Mouse (Mus musculus): Measurements from ENCODE around the gene Zdhhc16. TPM values are rescaled to one million over a fixed set of nuclear protein-coding genes. Genes with fewer than 3 reads are reported as not detected.

The Zdhhc16 gene
- polyA plus RNA-seq, 1 experiment: 6.6 TPM

GRCm38 (mm10) chr19:41943841-41944240 is 10.6 kb downstream of the Zdhhc16 start:
- no peak overlapping the region for H3K4me3 ChIP-seq (ENCODE audit: insufficient read depth, low read depth, low read length)
- H3K27ac ChIP-seq (replicated peaks; ENCODE audit: low read depth, low read length): no peak overlapping the region
- no peaks in the 10 kb centered on the region for H3K4me1 ChIP-seq (ENCODE audit: control insufficient read depth, insufficient read depth, insufficient read length, low read length)

DNA sequence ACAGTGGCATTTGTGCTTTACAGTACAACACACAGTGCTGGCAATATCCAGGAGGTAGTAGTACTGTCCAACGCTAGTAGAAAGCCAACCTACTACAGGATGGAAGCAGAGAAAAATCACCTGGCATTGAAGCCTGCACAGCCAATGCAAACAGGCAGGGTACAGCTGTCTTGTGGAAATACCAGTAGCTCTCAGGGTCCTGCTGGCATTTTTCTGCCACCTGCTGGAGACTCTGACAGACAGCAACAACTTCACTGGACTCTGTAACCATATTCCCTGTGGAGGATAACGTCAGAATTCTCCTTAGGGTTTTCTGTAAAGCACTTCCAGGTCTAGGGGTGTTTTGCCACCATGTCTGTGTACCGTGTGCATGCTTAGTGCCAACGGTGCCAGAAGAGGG is 19.0 kb downstream of the Zdhhc16 start:
- no peak overlapping the region for H3K4me3 ChIP-seq (ENCODE audit: insufficient read depth, low read depth, low read length)
- no peaks in the 10 kb centered on the region for H3K4me1 ChIP-seq (ENCODE audit: control insufficient read depth, insufficient read depth, insufficient read length, low read length)
- H3K27ac ChIP-seq (replicated peaks; ENCODE audit: low read depth, low read length): no peak overlapping the region

GRCm38 (mm10) chr19:41953574-41953973 is 20.3 kb downstream of the Zdhhc16 start:
- H3K27ac ChIP-seq (replicated peaks; ENCODE audit: low read depth, low read length): no peak overlapping the region
- H3K4me1 ChIP-seq (ENCODE audit: control insufficient read depth, insufficient read depth, insufficient read length, low read length): no peaks in the 10 kb centered on the region
- H3K4me3 ChIP-seq (ENCODE audit: insufficient read depth, low read depth, low read length): no peak overlapping the region

DNA sequence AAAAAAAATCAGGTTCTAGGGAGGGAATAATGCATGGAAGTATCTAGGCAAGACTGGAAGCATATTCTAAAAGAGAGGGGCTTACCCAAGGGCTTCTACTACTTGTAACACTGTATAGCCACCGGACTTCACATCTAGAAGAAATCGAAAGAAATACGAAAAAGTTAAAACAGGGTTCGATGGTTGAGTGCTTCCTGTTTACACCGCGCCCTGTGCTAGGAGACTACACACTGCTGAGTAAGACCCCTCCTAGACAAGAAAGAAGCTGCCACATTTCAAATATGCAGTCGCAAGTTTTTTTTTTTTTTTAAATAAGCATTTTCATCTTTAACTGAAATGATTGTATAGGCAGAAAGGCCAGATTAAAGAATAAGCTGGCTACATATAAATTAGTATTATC is 36.3 kb downstream of the Zdhhc16 start:
- no peak overlapping the region for H3K4me3 ChIP-seq (ENCODE audit: insufficient read depth, low read depth, low read length)
- H3K27ac ChIP-seq (replicated peaks; ENCODE audit: low read depth, low read length): no peak overlapping the region
- H3K4me1 ChIP-seq (ENCODE audit: control insufficient read depth, insufficient read depth, insufficient read length, low read length): no peaks in the 10 kb centered on the region

DNA sequence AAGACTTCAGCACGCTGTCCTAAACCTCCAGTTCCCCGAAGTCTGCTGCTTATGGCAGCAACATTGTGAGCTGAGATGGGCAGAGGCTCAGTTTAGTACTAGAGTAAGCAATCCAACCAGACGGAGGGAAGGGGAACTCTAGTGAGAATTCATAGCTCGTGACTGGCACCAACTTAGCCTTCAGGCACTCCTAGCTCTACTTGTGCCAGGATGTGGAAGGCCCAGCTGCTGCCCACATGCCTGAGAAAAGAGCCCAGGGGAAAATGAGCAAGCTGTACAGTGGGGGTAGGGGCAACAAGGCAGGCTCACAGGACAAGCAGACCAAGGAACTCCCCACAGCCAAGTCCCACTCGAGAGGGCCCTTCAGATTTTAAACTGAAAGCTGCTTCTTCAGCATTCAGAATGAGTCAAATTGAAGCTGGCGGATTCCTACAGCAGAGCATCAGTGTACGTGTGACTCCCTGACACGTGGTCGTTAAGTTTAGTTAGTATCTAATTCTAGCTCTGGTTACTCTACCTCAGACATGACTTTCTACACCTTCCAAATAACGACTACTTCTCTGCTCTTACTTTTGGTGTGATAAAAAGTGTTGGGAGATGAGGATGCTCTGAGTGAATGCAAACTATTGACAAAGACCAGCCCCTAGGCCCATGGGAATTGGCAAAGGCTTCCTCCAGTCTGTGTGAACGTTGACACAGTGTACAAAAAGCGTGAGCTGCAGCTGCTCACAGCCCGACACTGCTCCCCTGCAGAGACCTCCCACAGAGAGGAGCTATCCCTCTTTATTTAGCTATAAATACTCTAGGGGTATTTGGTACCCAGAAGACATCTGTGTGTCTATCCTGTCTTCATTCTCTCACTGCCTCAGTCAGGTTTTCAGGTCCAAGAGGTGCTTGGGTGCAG is 40.9 kb downstream of the Zdhhc16 start:
- H3K4me1 ChIP-seq (ENCODE audit: control insufficient read depth, insufficient read depth, insufficient read length, low read length): no peaks in the 10 kb centered on the region
- H3K4me3 ChIP-seq (ENCODE audit: insufficient read depth, low read depth, low read length): no peak overlapping the region
- no peak overlapping the region for H3K27ac ChIP-seq (replicated peaks; ENCODE audit: low read depth, low read length)

GRCm38 (mm10) chr19:41980422-41980818 is 47.1 kb downstream of the Zdhhc16 start:
- H3K4me3 ChIP-seq (ENCODE audit: insufficient read depth, low read depth, low read length): peak overlapping the region; percentile 93
- peak overlapping the region; percentile 25 for H3K27ac ChIP-seq (replicated peaks; ENCODE audit: low read depth, low read length)
- H3K4me1 ChIP-seq (ENCODE audit: control insufficient read depth, insufficient read depth, insufficient read length, low read length): no peaks in the 10 kb centered on the region

DNA sequence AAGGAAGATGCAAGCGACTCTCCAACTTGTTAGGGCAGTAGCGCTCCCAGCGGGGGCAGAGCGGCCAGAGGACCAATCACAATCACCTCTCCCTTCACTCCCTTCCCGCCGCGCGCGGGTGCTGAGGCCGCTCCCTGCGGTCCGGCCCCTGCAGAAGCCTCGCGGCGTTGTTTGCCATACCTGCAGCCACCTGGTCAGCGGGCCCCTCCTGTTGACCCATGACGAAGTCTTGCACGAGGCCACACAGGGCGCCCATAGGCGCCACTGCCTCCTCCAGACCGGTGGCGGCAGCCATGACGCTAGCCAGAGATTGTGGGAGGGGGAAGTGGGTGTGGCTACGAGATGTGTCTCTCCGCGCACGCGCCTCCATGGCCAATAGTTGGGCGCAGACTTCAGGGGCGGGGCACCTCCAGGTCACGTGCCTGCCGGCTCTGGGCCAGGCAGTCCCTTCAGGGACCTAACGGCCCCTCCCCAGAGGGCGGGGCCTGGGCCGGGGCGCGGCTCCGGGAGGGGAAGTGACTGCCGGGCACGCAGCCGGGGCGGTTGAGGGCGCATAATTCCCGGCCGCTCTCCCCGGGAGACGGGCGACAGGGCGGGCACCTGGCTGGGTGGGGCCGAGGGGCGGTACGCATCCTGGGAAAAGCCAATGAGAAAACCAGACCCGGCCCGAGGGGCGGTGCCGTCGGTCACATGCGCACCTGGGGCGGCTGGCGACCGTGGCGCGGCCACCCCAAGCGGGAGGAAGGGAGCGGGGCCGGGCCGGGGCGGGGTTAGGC is 47.7 kb downstream of the Zdhhc16 start, which contains the start of gene Mms19:
Mms19 (minus strand) TSS at position 339 of the 776 bp plus-strand sequence.
- Histone ChIP-seq H3K4me1 (ENCODE audit: control insufficient read depth, insufficient read depth, insufficient read length, low read length) (no peaks in the 10 kb centered on the region), H3K27ac (replicated peaks; ENCODE audit: low read depth, low read length) (peak within 1 kb of the TSS; percentile 73), H3K4me3 (ENCODE audit: insufficient read depth, low read depth, low read length) (peak within 1 kb of the TSS; percentile 93)

GRCm38 (mm10) chr19:41981595-41981927 is 48.3 kb downstream of the Zdhhc16 start, which contains the start of gene Ubtd1:
Gene Ubtd1 (plus strand): TSS chr19:41981763.
- peak within 1 kb of the TSS; percentile 73 for H3K27ac ChIP-seq (replicated peaks; ENCODE audit: low read depth, low read length)
- H3K4me3 ChIP-seq (ENCODE audit: insufficient read depth, low read depth, low read length): peak within 1 kb of the TSS; percentile 93
- H3K4me1 ChIP-seq (ENCODE audit: control insufficient read depth, insufficient read depth, insufficient read length, low read length): no peaks in the 10 kb centered on the region

DNA sequence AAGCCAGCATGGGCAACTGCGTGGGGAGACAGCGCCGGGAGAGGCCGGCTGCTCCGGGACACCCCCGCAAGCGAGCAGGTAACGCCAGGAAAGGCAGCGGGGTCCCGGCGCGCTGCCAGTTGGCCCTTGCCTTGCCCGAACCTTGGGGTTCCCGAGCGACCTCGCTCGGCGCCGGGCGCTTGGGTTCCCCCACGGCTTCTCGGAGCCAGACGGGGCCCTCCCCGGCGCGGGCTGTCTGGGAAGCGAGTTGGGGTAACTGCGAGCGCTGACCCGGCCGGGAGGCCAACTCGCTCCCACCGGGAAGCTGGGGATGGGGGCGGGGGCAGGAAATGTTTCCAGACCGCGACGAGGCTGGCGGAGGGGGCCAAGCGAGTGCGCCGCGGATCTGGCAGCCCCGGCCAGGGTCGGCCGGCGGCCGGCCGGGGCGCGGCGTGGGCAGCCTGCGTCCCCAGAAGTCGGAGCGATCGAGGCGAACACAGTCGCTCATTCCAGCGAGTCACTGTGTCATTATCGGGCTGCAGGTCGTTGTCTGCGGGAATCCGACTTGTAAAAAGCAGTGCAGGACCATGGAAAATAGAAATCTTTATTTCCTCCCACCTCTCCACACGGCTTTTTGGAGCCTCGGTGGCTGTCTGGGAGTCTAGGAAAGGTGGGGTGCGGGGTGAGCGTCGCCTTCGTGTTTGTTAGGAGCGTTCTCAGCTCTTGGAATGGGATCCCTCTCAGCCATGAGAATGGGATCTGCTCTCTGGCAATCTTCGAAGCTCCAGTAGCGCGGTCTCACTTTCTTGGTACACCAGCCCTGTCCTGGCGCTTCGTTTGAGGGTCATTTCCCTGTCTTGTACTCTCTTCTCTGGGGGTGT is 48.9 kb downstream of the Zdhhc16 start:
- H3K4me1 ChIP-seq (ENCODE audit: control insufficient read depth, insufficient read depth, insufficient read length, low read length): no peaks in the 10 kb centered on the region
- peak overlapping the region; percentile 73 for H3K27ac ChIP-seq (replicated peaks; ENCODE audit: low read depth, low read length)
- H3K4me3 ChIP-seq (ENCODE audit: insufficient read depth, low read depth, low read length): peak overlapping the region; percentile 89

GRCm38 (mm10) chr19:41982791-41983150 is 49.5 kb downstream of the Zdhhc16 start:
- H3K4me3 ChIP-seq (ENCODE audit: insufficient read depth, low read depth, low read length): peak overlapping the region; percentile 89
- H3K27ac ChIP-seq (replicated peaks; ENCODE audit: low read depth, low read length): peak overlapping the region; percentile 73; the same call in 1 of the 2 replicates
- no peaks in the 10 kb centered on the region for H3K4me1 ChIP-seq (ENCODE audit: control insufficient read depth, insufficient read depth, insufficient read length, low read length)

- peaks cover 8% of the 10 kb centered on the region; the same call in 1 of the 2 replicates for H3K4me1 ChIP-seq (ENCODE audit: control insufficient read depth, insufficient read depth, insufficient read length, low read length)
- no peak overlapping the region for H3K27ac ChIP-seq (replicated peaks; ENCODE audit: low read depth, low read length)
Measured at GRCm38 (mm10) chr19:41985994-41986393, 52.7 kb downstream of the Zdhhc16 start.

DNA sequence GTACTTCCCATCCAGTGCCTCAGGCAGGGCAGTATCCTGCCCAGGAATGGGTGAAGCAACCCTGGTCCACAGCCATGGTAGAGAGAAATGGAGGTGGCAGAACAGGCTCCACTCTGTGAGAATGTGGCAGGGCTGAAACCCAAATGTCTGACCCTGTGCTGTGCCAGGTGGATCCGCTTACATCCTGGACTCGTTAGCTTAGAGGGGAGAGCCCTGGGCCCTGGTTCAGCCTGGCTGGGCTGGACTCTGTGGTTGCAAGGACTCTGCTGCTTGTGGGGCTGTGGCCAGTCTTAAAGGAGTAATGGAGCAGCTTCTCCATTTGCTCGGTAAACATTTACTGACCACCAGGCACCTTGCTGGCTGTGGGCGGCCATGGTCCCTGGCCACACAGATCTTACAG is 53.9 kb downstream of the Zdhhc16 start:
- peaks cover 9% of the 10 kb centered on the region; the same call in 1 of the 2 replicates for H3K4me1 ChIP-seq (ENCODE audit: control insufficient read depth, insufficient read depth, insufficient read length, low read length)
- H3K27ac ChIP-seq (replicated peaks; ENCODE audit: low read depth, low read length): no peak overlapping the region
- H3K4me3 ChIP-seq (ENCODE audit: insufficient read depth, low read depth, low read length): no peak overlapping the region

More at GRCm38 (mm10) chr19:41985994-41986393, 52.7 kb downstream of the Zdhhc16 start:
- H3K4me3 ChIP-seq (ENCODE audit: insufficient read depth, low read depth, low read length): no peak overlapping the region

DNA sequence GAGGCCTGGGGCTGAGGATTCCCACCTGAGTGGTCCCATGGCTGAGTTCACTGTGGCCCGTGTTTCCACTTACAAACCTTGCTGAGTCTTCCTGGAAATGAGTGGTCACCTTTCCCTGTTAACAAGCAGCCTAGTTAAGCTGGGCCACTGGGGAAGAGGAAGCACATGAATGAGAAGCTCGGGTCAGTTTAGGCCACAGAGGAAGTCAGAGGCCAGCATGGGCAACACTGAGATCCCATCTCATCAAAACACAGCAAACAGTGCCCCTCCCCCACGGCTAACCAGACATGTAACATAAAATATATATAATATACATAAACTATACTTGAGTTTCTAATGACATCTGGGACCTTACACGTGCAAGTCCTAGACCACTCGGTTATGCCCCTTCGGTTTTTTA is 56.5 kb downstream of the Zdhhc16 start:
- H3K27ac ChIP-seq (replicated peaks; ENCODE audit: low read depth, low read length): peak overlapping the region; percentile 38; the same call in 1 of the 2 replicates
- H3K4me3 ChIP-seq (ENCODE audit: insufficient read depth, low read depth, low read length): no peak overlapping the region
- H3K4me1 ChIP-seq (ENCODE audit: control insufficient read depth, insufficient read depth, insufficient read length, low read length): peaks cover 15% of the 10 kb centered on the region

- Histone ChIP-seq H3K27ac (replicated peaks; ENCODE audit: low read depth, low read length) (0 out of 2 replicates have a peak overlapping the region, but pooled peaks have one; percentile 23), H3K4me3 (ENCODE audit: insufficient read depth, low read depth, low read length) (no peak overlapping the region), H3K4me1 (ENCODE audit: control insufficient read depth, insufficient read depth, insufficient read length, low read length) (peaks cover 15% of the 10 kb centered on the region)
Measured at GRCm38 (mm10) chr19:41991926-41992477, 58.7 kb downstream of the Zdhhc16 start.

Measured in brown adipose tissue, adult 24 weeks (tissue).